Mouse (Mus musculus) intestine, postnatal 0 days (tissue): ENCODE results near the gene Ccdc85b. TPM values are rescaled to one million over a fixed set of nuclear protein-coding genes. Genes with fewer than 3 reads are reported as not detected.
A peak's percentile ranks its signal among the peaks of the same experiment; 100 is the strongest.

Experiments used
- ATAC-seq: fragments of 200-750 bp; cut with Nextera tagmentation; 2 replicates; pipeline ENCODE4 v1.8.0; 2017; ENCODE audit warnings: mild to moderate bottlenecking, moderate TSS enrichment, moderate library complexity
- H3K27ac ChIP-seq: fragments of 300-500 bp; sonication (generic); 2 replicates; pipeline ENCODE4 v1.5.1; 2014; ENCODE audit warnings: mild to moderate bottlenecking, low read depth, low read length, moderate library complexity
- H3K27me3 ChIP-seq: fragments of 300-500 bp; sonication (generic); replicated peaks from 2 replicates; pipeline ENCODE4 v1.6.1; 2014; ENCODE audit warnings: low read length, mixed read lengths; ENCODE audit not compliant: control insufficient read depth, insufficient read depth
- H3K36me3 ChIP-seq: fragments of 300-500 bp; sonication (generic); 2 replicates; pipeline ENCODE4 v1.6.1; 2014; ENCODE audit warnings: mild to moderate bottlenecking, moderate library complexity; ENCODE audit not compliant: control insufficient read depth, insufficient read depth
- H3K4me1 ChIP-seq: fragments of 300-500 bp; sonication (generic); replicated peaks from 2 replicates; pipeline ENCODE4 v1.6.1; 2014; ENCODE audit warnings: antibody characterized with exemption, low read length, mixed read lengths; ENCODE audit not compliant: control insufficient read depth, insufficient read depth
- H3K4me2 ChIP-seq: fragments of 300-500 bp; sonication (generic); replicated peaks from 2 replicates; pipeline ENCODE4 v1.6.1; 2014; ENCODE audit warnings: low read depth, mild to moderate bottlenecking, moderate library complexity
- H3K4me3 ChIP-seq: fragments of 300-500 bp; sonication (generic); 2 replicates; pipeline ENCODE4 v1.5.1; 2014; ENCODE audit warnings: low read depth, low read length
- H3K9ac ChIP-seq: fragments of 300-500 bp; sonication (generic); 2 replicates; pipeline ENCODE4 v1.6.1; 2014; ENCODE audit warnings: mild to moderate bottlenecking, low read depth, low read length
- H3K9me3 ChIP-seq: fragments of 300-500 bp; sonication (generic); 2 replicates; pipeline ENCODE4 v1.6.1; 2016; ENCODE audit warnings: mixed run types; ENCODE audit not compliant: control insufficient read depth
- CTCF ChIP-seq: sonication (generic); IDR thresholded peaks from 2 replicates; pipeline ENCODE4 v1.5.1; 2016; ENCODE audit warnings: low read depth, mild to moderate bottlenecking, control low read depth, antibody characterized with exemption, moderate library complexity
- WGBS: fragments of 180-500 bp; shearing (Covaris S2); extraction: QIAGEN DNeasy Blood & Tissue Kit; methylation state at CpG from one replicate; pipeline ENCODE4 v1.1.7; 2014; 5-methylcytosine and 5-hydroxymethylcytosine counted together
- polyA plus RNA-seq: library from polyadenylated mRNA; unstranded; fragments of >200 nt; fragmentation: Nextera tagmentation; extraction: Ambion mirVana; gene quantifications from 2 replicates; pipeline ENCODE4 v1.2.1, GENCODE M21; 2015

Gene Ccdc85b
- polyA plus RNA-seq, 1 experiment from 2014 or later, result 7.3 TPM

- 32% methylated on average over 12 of the region's 13 CpGs for WGBS
- Histone ChIP-seq H3K4me2 (peak overlapping the region; percentile 93), H3K27me3 (no peaks in the 10 kb centered on the region), H3K4me1 (no peaks in the 10 kb centered on the region), H3K9me3 (no peaks in the 10 kb centered on the region), H3K27ac (peak overlapping the region; percentile 74), H3K9ac (peak overlapping the region; percentile 75), H3K36me3 (peaks cover 8% of the 10 kb centered on the region; the same call in 1 of the 2 replicates), H3K4me3 (peak overlapping the region; percentile 54)
- no peak for ATAC-seq
- no peak for TF ChIP-seq CTCF
These were observed 17.5 kb upstream of the Ccdc85b start for GRCm38 (mm10) chr19:5475069-5475714.

DNA sequence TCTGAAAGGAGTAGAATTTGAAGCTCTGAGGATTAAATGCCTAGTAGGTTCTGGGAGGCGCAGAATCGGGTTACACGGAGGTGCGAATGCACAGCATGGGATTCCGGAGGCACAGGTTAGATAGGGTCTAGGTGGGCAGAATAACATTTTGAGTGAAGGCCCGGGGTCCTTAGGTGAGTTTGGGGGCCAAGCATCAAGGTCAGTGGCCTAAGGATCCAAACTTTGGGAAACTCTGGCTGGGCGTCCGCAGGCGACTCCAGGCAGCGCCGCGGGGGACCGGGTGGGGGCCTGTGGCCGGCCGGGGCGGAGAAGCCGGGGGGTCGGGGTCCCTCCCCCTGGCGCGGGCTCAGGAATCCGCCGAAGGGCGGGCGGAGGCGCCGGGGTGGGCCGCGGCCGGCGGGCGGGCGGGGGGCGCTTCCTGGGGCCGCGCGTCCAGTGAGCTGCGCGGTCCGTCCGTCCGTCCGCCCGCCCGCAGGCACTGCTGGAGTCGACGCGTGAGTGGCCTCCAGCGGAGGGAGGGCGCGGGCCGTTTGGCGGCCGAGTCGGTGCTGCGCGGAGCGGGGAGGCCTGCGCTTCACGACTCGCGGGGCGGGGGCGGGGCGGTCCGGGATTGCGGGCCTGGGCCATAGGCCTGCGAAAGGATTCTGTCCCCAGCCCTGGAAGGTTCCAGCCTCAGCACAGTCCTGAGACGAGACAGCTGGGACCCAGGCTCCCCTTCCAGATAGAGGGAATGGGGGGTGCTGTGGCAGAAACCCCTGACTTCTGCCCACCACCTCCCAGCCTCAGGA lies 16.8 kb upstream of the Ccdc85b start:
- WGBS, result 1% methylated on average over 49 of the region's 68 CpGs
- peak; percentile 40 for ATAC-seq

DNA sequence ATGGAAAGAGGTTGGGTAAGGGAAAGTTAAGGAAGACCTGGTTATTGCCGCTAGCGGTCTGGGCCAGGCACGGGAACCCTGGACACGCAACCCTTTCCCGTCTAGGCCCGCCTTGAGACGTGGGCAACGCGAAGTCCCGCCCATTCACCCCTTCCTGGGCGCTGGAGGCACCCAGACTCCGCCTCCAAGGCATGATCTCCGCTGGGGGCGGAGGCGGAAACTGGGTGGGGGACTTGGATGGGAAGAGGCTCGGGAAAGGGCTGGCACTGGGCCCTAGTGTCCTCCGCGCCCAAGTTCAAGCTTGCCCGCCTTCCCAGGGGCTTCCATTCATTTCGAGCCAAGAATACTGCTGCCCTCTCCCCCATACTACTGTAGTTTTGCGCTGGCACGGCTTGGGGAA lies 16.0 kb upstream of the Ccdc85b start, which contains the start of gene Efemp2:
Gene Efemp2 (plus strand): TSS at position 235 of the 400 bp plus-strand sequence.
- Histone ChIP-seq H3K4me1 (no peaks in the 10 kb centered on the region), H3K27me3 (no peaks in the 10 kb centered on the region), H3K27ac (peak within 1 kb of the TSS; percentile 74), H3K36me3 (peaks cover 3% of the 10 kb centered on the region; the same call in 1 of the 2 replicates), H3K4me2 (peak within 1 kb of the TSS; percentile 93), H3K9ac (peak within 1 kb of the TSS; percentile 75), H3K9me3 (no peaks in the 10 kb centered on the region), H3K4me3 (peak within 1 kb of the TSS; percentile 54)
- 2% methylated on average over 22 of the region's 22 CpGs for WGBS
- peak; percentile 51; the same call in 1 of the 2 replicates for ATAC-seq
- TF ChIP-seq CTCF, result 0 out of 2 replicates have a peak, but pooled peaks have one; percentile 9

More for the DNA sequence above, 16.8 kb upstream of the Ccdc85b start:
- Histone ChIP-seq H3K4me2 (peak overlapping the region; percentile 93), H3K36me3 (peaks cover 3% of the 10 kb centered on the region; the same call in 1 of the 2 replicates), H3K4me1 (no peaks in the 10 kb centered on the region), H3K9ac (peak overlapping the region; percentile 75), H3K9me3 (no peaks in the 10 kb centered on the region), H3K4me3 (peak overlapping the region; percentile 54), H3K27ac (peak overlapping the region; percentile 74), H3K27me3 (no peaks in the 10 kb centered on the region)
- 0 out of 2 replicates have a peak, but pooled peaks have one; percentile 9 for TF ChIP-seq CTCF

DNA sequence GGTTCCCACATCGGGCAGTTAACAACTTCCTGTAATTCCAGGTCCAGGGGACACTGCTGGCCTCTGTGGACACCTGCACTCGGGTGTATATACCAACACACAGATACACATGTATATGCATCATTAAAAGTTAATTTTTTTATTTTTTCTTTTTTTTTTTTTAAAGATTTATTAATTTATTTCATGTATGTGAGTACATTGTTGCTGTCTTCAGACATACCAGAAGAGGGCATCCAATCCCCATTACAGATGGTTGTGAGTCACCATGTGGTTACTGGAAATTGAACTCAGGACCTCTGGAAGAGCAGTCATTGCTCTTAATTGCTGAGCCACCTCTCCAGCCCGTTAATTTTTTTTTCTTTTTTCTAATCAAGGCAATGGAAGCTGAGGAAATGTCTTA lies 15.2 kb upstream of the Ccdc85b start:
- 78% methylated on average over 3 of the region's 3 CpGs for WGBS
- Histone ChIP-seq H3K4me2 (no peak overlapping the region), H3K36me3 (peaks cover 3% of the 10 kb centered on the region; the same call in 1 of the 2 replicates), H3K4me1 (no peaks in the 10 kb centered on the region), H3K27me3 (no peaks in the 10 kb centered on the region), H3K4me3 (no peak overlapping the region), H3K9me3 (no peaks in the 10 kb centered on the region), H3K9ac (no peak overlapping the region), H3K27ac (no peak overlapping the region)
- ATAC-seq, result no peak
- peak; percentile 53 for TF ChIP-seq CTCF

GRCm38 (mm10) chr19:5471846-5472245 lies 14.2 kb upstream of the Ccdc85b start:
- Histone ChIP-seq H3K27me3 (no peaks in the 10 kb centered on the region), H3K9ac (no peak overlapping the region), H3K4me1 (no peaks in the 10 kb centered on the region), H3K27ac (no peak overlapping the region), H3K4me3 (no peak overlapping the region), H3K9me3 (no peaks in the 10 kb centered on the region), H3K36me3 (peaks cover 10% of the 10 kb centered on the region; the same call in 1 of the 2 replicates), H3K4me2 (no peak overlapping the region)
- 60% methylated on average over 5 of the region's 5 CpGs for WGBS
- no peak for ATAC-seq
- no peak for TF ChIP-seq CTCF

- no peaks in the 10 kb centered on the region for H3K27me3 ChIP-seq
- H3K9ac ChIP-seq, result no peak within 1 kb of the TSS
- ATAC-seq, result no peak
- no peak for TF ChIP-seq CTCF
- no peak within 1 kb of the TSS for H3K4me2 ChIP-seq
- no peak within 1 kb of the TSS for H3K4me3 ChIP-seq
- no peaks in the 10 kb centered on the region for H3K9me3 ChIP-seq
- no peaks in the 10 kb centered on the region for H3K4me1 ChIP-seq
- no peak within 1 kb of the TSS for H3K27ac ChIP-seq
- H3K36me3 ChIP-seq, result peaks cover 42% of the 10 kb centered on the region
- WGBS, result 47% methylated on average over 5 of the region's 5 CpGs
These were observed 10.7 kb upstream of the Ccdc85b start, which contains the start of gene Ctsw for GRCm38 (mm10) chr19:5468374-5468773. TSS of gene Ctsw (minus strand) at chr19:5468507.
